Mouse (Mus musculus): ENCODE data around the gene Spsb2.

The Spsb2 gene

GRCm38 (mm10) chr6:124856916-124857839 lies 48.7 kb downstream of the Spsb2 start, which contains the start of gene P3h3:
TSS of gene P3h3 (minus strand) at chr6:124857752.
- peak; percentile 54 to 55 for DNase-seq (ENCODE audit: low read depth in 2 of 2, low spot score in 2 of 2)

GRCm38 (mm10) chr6:124857840-124858530 lies 49.5 kb downstream of the Spsb2 start:
- no peak for DNase-seq (ENCODE audit: low read depth in 2 of 2, low spot score in 2 of 2)

GRCm38 (mm10) chr6:124858561-124859318 lies 50.3 kb downstream of the Spsb2 start:
- no peak for DNase-seq (ENCODE audit: low read depth in 2 of 2, low spot score in 2 of 2)

GRCm38 (mm10) chr6:124859725-124860124 lies 51.3 kb downstream of the Spsb2 start:
- peak; percentile 81 to 88 for DNase-seq (ENCODE audit: low read depth in 2 of 2, low spot score in 2 of 2)

Data from CD8-positive naive resting alpha-beta T cell, adult 2 months (primary cell).